Mouse (Mus musculus): ENCODE measurements around the gene Bik.

DNA sequence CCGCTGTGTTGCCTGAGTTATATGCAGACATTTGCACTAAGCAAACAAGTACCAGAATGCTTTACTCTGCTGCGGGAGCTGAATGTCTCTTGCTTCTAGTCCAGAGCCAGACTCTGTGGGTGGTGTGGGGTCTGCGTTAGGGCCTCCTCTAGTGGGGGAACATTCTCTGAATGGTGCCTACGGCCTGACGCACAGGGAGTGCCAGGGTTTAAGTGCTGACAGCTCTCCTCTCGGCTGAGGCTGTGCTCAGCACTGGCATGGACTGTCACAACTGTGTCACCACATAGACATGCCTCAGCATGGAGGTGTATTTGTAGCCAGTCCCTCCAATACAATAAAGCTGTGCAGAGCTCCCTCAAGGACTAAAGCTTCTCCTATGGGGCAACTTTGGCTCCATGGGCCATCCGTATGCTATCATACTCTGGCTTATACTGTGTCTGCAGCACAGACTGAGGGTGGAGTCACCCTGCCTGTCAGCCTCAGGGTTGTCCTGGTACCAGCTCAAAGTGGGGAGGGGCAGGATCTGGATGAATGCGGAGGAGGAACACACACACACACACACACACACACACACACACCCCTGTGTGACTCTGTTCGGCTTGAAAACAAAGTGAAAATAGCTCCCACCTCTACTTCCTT is 39.1 kb upstream of the Bik start:
- TF ChIP-seq POLR2A (IDR thresholded peaks at IDR 0.05; ENCODE audit: control insufficient read depth in 1 of 2, insufficient read depth in 1 of 2, low read depth in 1 of 2, low read length in 2 of 2, poor library complexity in 1 of 2) (no peak), ZC3H11A (IDR thresholded peaks at IDR 0.05; ENCODE audit: low read depth, low read length) (no peak), CTCF (IDR thresholded peaks at IDR 0.05 in 2 of 3, conservative IDR thresholded peaks at IDR 0.05 in 1 of 3; ENCODE audit: control insufficient read depth in 1 of 3, insufficient read depth in 1 of 3, low read depth in 2 of 3, low read length in 3 of 3, poor library complexity in 1 of 3, severe bottlenecking in 1 of 3) (no peak), ZKSCAN1 (IDR thresholded peaks at IDR 0.05; ENCODE audit: low read depth, low read length) (no peak), EP300 (IDR thresholded peaks at IDR 0.05; ENCODE audit: low read depth in 1 of 2, low read length in 2 of 2) (no peak), JUND (IDR thresholded peaks at IDR 0.05; ENCODE audit: low read depth, low read length) (no peak), E2F4 (IDR thresholded peaks at IDR 0.05; ENCODE audit: borderline replicate concordance, low read depth, low read length) (no peak), CHD2 (IDR thresholded peaks at IDR 0.05; ENCODE audit: low read length) (no peak), NELFE (IDR thresholded peaks at IDR 0.05; ENCODE audit: low read depth, low read length) (no peak), SMC3 (IDR thresholded peaks at IDR 0.05; ENCODE audit: low read depth, low read length) (no peak), RCOR1 (IDR thresholded peaks at IDR 0.05; ENCODE audit: low read depth, low read length) (no peak), TAL1 (IDR thresholded peaks at IDR 0.05; ENCODE audit: low read length) (no peak), KAT2A (conservative IDR thresholded peaks at IDR 0.05; ENCODE audit: low read depth, low read length) (no peak), TCF12 (IDR thresholded peaks at IDR 0.05; ENCODE audit: low read depth, low read length) (no peak)
